Mouse (Mus musculus): ENCODE results near the gene Gm7030. TPM values are rescaled to one million over a fixed set of nuclear protein-coding genes. Genes with fewer than 3 reads are reported as not detected.
A peak's percentile ranks its signal among the peaks of the same experiment; 100 is the strongest.
"Not testable (repeated sequence)": the region's sequence is repeated elsewhere in the genome, so short reads cannot be mapped to it uniquely, and the experiment has no call there.

The Gm7030 gene
- polyA plus RNA-seq, 1 experiment from 2014 or later = not detected

DNA sequence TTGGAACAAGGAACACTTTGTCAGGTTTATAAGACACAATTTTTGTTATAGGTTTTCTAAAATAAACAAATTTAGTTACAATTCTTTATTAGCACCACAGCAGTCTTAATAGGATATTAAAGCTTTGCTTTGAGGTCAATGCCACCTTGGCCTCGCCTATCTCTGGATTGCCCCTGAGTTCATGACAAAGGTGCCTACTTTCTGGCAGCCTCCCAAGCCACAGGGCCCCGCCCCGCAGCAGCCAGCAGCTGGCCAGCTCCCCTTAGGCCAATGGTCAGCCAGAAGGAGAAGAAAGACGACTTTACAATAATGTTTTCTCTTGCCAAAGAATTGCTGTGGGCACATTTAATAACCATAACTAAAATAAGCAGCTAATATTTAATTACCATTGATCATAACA lies 22.0 kb upstream of the Gm7030 start:
- 23% methylated on average over 1 of the region's 4 CpGs for WGBS (ENCODE audit: missing documents)
- not testable (repeated sequence) for H3K79me2 ChIP-seq (ENCODE audit: inconsistent target); H3K4me3 ChIP-seq (ENCODE audit: inconsistent target); H3K36me3 ChIP-seq (ENCODE audit: inconsistent target); H3K27ac ChIP-seq

DNA sequence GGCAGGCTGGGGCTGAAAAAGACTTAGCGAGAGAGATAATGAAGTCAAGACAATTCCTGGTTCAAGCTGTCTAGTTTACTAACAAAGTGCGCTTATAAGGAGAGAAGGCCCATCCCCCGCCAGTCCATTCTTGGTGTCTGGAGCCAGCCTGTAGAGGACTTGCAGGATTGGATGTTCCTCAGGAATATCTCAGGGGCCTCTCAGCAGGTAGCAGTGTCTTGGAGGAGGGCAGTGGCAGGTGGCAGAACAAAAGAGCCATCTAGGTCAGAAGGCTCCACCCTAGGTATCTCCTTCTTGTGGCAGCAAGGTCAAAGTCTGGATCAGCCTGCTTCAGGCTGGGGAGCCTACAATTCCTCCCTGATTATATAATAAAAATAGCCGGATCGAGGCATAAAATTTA lies 19.2 kb upstream of the Gm7030 start:
- not testable (repeated sequence) for H3K4me3 ChIP-seq (ENCODE audit: inconsistent target); H3K27ac ChIP-seq; H3K36me3 ChIP-seq (ENCODE audit: inconsistent target); H3K79me2 ChIP-seq (ENCODE audit: inconsistent target)
- 88% methylated on average over 3 of the region's 5 CpGs for WGBS (ENCODE audit: missing documents)

DNA sequence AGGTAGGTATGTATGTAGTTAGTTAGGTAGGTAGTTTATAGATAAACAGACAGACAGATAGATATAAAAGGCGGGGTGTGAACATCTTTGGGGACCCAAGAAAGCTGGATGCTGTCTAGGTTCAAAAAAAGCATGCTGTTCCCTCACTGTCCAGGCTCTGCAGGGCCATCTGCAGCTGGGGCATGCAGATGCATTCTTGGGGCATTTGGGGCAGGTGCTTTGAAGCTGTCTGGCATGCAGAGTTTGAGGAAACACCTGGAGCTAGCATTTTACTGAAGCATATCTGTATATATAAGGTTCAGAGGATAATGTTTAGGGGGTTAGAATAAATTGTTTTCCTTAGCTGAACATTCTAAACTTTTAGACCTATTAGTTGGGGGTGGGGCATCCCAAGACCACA lies 17.7 kb upstream of the Gm7030 start:
- H3K27ac ChIP-seq; H3K36me3 ChIP-seq (ENCODE audit: inconsistent target); H3K79me2 ChIP-seq (ENCODE audit: inconsistent target); H3K4me3 ChIP-seq (ENCODE audit: inconsistent target): not testable (repeated sequence)
- WGBS (ENCODE audit: missing documents) = 92% methylated on average over 1 of the region's 1 CpGs

GRCm38 (mm10) chr17:36145861-36146156 lies 16.6 kb upstream of the Gm7030 start:
- WGBS (ENCODE audit: missing documents) = 12% methylated on average over 13 of the region's 13 CpGs
- not testable (repeated sequence) for H3K36me3 ChIP-seq (ENCODE audit: inconsistent target); H3K79me2 ChIP-seq (ENCODE audit: inconsistent target); H3K4me3 ChIP-seq (ENCODE audit: inconsistent target); H3K27ac ChIP-seq

- Histone ChIP-seq H3K4me3 (ENCODE audit: inconsistent target) (peak overlapping the region; percentile 35), H3K79me2 (ENCODE audit: inconsistent target) (no peaks in the 10 kb centered on the region), H3K36me3 (ENCODE audit: inconsistent target) (no peaks in the 10 kb centered on the region), H3K27ac (no peak overlapping the region)
- 3% methylated on average over 77 of the region's 78 CpGs for WGBS (ENCODE audit: missing documents)
These were observed 16.1 kb upstream of the Gm7030 start for GRCm38 (mm10) chr17:36145111-36145860.

GRCm38 (mm10) chr17:36136299-36136848 lies 7.1 kb upstream of the Gm7030 start:
- H3K4me3 ChIP-seq (ENCODE audit: inconsistent target); H3K36me3 ChIP-seq (ENCODE audit: inconsistent target); H3K27ac ChIP-seq; H3K79me2 ChIP-seq (ENCODE audit: inconsistent target): not testable (repeated sequence)
- no CpG with 5 or more reads among the region's 1 CpGs for WGBS (ENCODE audit: missing documents)

DNA sequence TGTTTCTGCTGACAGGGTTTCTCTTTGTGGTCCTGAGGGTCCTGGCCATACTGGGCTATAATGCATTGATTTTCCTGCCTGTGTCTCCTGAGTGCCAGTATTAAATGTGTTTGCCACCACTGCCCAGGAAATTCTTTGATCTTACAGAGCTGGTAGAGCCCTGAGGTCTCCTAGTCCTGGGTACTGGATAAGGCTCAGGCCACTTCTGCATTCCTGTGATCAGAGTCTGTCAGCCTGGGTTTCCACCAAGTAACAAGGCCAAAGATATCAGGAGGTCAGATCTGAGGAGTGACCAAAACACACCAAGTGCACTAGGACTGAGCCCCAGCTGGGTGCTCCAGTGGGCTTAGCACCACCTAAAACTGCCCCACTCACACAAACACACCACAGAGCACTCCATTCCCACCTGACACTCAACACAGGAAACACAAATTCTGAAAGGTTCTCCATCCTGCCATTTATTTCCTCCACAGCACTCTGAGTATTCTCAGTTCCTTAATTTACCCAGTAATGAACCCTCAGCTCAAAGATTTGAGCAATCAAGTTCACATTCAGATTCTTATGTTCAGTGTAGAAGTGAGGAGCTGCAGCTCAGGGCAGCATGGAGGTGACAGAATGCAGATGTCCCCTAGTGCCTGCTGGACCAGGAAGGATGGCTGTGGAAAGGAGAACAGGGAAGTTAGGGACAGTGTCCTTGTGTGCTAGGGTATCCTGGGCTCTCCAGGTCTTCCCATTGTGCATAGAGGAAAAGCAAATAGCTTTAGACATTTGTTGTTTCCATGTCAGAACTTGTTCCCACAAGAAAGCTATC lies 6.4 kb upstream of the Gm7030 start:
- H3K27ac ChIP-seq; H3K79me2 ChIP-seq (ENCODE audit: inconsistent target); H3K4me3 ChIP-seq (ENCODE audit: inconsistent target); H3K36me3 ChIP-seq (ENCODE audit: inconsistent target): not testable (repeated sequence)

GRCm38 (mm10) chr17:36131516-36132265 lies 2.5 kb upstream of the Gm7030 start:
- Histone ChIP-seq H3K36me3 (ENCODE audit: inconsistent target) (no peaks in the 10 kb centered on the region; the same call in 1 of the 2 replicates), H3K79me2 (ENCODE audit: inconsistent target) (no peaks in the 10 kb centered on the region), H3K27ac (no peak overlapping the region), H3K4me3 (ENCODE audit: inconsistent target) (no peak overlapping the region)
- WGBS (ENCODE audit: missing documents) = 96% methylated on average over 5 of the region's 5 CpGs

DNA sequence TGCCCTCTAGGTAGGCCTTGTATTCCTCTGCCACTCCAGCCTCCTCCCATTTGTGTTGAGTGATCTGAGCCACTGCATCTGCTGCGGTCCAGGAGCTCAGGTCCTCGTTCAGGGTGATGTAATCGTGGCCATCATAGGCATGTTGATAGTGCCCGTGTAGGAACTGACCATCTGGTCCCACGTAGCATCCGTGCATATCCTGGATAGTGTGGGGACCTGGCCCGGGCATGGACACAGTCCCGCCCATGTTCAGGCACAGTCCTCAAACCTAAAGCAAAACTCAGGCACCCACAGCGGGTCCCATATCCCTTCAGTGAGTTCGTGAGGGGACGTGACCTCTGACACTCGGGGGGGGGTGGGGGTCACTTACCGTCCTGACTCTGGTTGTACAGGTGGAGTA lies 700 bp downstream of the Gm7030 start:
- peaks cover 24% of the 10 kb centered on the region; the same call in 1 of the 2 replicates for H3K79me2 ChIP-seq (ENCODE audit: inconsistent target)
- WGBS (ENCODE audit: missing documents) = 98% methylated on average over 8 of the region's 13 CpGs
- H3K27ac ChIP-seq; H3K4me3 ChIP-seq (ENCODE audit: inconsistent target); H3K36me3 ChIP-seq (ENCODE audit: inconsistent target): not testable (repeated sequence)

- H3K36me3 ChIP-seq (ENCODE audit: inconsistent target) = peaks cover 13% of the 10 kb centered on the region; the same call in 1 of the 2 replicates
- H3K27ac ChIP-seq; H3K4me3 ChIP-seq (ENCODE audit: inconsistent target): not testable (repeated sequence)
- peaks cover 45% of the 10 kb centered on the region for H3K79me2 ChIP-seq (ENCODE audit: inconsistent target)
- WGBS (ENCODE audit: missing documents) = 83% methylated on average over 3 of the region's 3 CpGs
These were observed 5.1 kb downstream of the Gm7030 start for GRCm38 (mm10) chr17:36124111-36124510.

DNA sequence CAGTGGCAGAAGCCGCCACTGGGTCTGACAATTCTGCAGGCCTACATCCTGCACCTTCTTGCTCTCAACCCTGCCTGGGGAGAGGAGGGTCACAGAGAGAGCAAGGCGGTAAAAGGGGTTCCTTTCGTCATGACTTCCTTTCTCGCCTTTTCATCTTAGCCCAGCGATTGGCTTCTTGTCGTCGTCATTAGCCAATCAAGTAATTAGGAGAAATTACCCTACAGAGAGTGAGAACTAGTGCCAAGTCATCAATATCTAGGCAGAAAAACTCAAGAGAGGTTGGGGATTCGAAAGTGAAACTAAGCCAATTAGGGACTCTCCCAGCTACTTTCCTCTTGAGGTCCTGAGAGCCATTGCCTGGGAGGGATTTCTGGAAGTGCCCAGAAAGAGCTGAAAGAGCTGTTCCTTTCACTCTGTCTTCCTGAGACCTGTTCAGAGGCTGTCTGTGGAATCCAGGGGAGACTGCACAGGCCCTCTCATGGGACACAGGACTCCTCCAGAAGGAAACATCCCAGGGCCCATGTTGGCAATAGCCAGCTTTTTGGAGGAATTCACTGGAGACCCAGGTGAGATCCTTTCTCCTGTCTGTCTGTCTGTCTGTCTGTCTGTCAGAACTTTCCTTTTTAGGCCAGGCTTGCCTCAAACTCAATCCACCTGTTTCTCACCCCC lies 7.7 kb downstream of the Gm7030 start, which contains the start of gene Gm19684:
TSS of gene Gm19684 (plus strand) at position 327 of the 669 bp plus-strand sequence.
- H3K79me2 ChIP-seq (ENCODE audit: inconsistent target) = peaks cover 45% of the 10 kb centered on the region
- H3K27ac ChIP-seq = peak within 1 kb of the TSS; percentile 65
- H3K36me3 ChIP-seq (ENCODE audit: inconsistent target) = peaks cover 13% of the 10 kb centered on the region; the same call in 1 of the 2 replicates
- WGBS (ENCODE audit: missing documents) = under 1% methylated on average over 8 of the region's 8 CpGs
- peak within 1 kb of the TSS; percentile 72 for H3K4me3 ChIP-seq (ENCODE audit: inconsistent target)

DNA sequence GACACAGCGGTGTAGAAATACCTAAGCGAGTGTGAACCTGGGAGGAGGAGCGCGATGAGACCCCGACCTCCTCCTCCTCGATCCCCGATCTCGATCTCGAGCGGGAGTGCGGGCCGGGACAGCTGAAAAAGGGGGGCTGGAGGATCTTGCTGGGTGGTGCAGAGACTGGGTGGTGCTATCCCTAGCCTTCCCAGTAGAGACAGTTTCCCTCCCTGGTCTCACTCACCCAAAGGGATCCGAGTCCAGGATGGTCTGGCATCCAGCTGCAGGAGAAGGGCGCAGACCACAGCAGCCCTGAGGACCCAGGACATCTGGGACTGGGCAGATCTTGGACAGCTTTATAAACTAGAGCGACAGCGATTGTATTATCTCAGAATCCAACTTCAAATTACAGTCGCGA lies 8.4 kb downstream of the Gm7030 start:
- 21% methylated on average over 13 of the region's 18 CpGs for WGBS (ENCODE audit: missing documents)
- Histone ChIP-seq H3K36me3 (ENCODE audit: inconsistent target) (peaks cover 13% of the 10 kb centered on the region; the same call in 1 of the 2 replicates), H3K4me3 (ENCODE audit: inconsistent target) (peak overlapping the region; percentile 72), H3K79me2 (ENCODE audit: inconsistent target) (peaks cover 44% of the 10 kb centered on the region)
- not testable (repeated sequence) for H3K27ac ChIP-seq

- WGBS (ENCODE audit: missing documents) = 94% methylated on average over 2 of the region's 3 CpGs
These were observed 12.7 kb downstream of the Gm7030 start for GRCm38 (mm10) chr17:36116545-36116944.

DNA sequence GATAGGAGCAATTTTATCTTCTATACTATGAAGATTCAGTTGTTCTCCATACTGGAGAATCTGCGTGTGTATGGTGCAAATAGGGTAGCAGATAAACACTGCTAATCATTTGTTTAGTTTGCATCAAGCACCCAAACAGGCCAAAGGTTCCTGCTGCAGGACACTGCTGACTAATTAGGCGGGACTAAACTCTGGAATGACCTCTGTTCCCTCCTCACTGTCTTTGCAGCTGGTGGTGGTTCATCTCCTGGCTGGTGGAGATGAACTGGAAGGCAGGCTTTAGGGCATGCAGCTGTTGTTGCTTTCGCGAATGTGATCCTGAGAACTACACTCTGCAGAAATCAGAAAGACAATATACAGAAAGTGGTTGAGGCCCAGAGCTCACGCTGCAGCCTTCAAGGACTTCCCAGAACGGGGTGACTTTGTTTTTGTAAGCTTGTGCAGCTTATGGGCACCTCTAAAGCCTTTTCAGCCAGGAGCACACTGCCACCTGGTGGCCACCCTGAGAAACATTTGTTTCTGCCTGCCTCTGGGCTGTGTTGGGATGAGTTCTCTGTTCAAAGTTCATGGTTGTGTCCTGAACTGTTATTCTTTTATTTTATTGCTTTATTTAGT lies 15.1 kb downstream of the Gm7030 start:
- H3K79me2 ChIP-seq (ENCODE audit: inconsistent target); H3K4me3 ChIP-seq (ENCODE audit: inconsistent target); H3K36me3 ChIP-seq (ENCODE audit: inconsistent target); H3K27ac ChIP-seq: not testable (repeated sequence)
- WGBS (ENCODE audit: missing documents) = 30% methylated on average over 6 of the region's 6 CpGs

More at GRCm38 (mm10) chr17:36116545-36116944, 12.7 kb downstream of the Gm7030 start:
- H3K27ac ChIP-seq; H3K79me2 ChIP-seq (ENCODE audit: inconsistent target); H3K36me3 ChIP-seq (ENCODE audit: inconsistent target); H3K4me3 ChIP-seq (ENCODE audit: inconsistent target): not testable (repeated sequence)
